Mouse (Mus musculus) small intestine, adult 10 weeks (tissue): ENCODE results near the gene Rnasek. TPM values are rescaled to one million over a fixed set of nuclear protein-coding genes. Genes with fewer than 3 reads are reported as not detected.

ENCODE experiments used
- polyA plus RNA-seq: library from polyadenylated mRNA; stranded (reverse); fragments of 350-450 nt; fragmentation: Illumina TruSeq; extraction: RNeasy Lipid Tissue Mini Kit (QIAGEN cat#74804); gene quantifications from one replicate; pipeline ENCODE4 v1.2.3, GENCODE M21; 2014; ENCODE audit warnings: low replicate concordance

Rnasek gene
- 24.1 TPM for polyA plus RNA-seq

GRCm38 (mm10) chr11:70239541-70240279, at the start of gene Rnasek, which contains the start of gene Gm21988:
TSS of gene Rnasek (minus strand) at chr11:70239842.
TSS of gene Gm21988 (minus strand) at chr11:70239830.

GRCm38 (mm10) chr11:70254931-70255531, 15.4 kb upstream of the Rnasek start, which contains the start of gene Alox12:
TSS of gene Alox12 (minus strand) at chr11:70255353.

GRCm38 (mm10) chr11:70237457-70238167, 2.0 kb downstream of the Rnasek start, which contains the start of gene 0610010K14Rik:
TSS of gene 0610010K14Rik (minus strand) at chr11:70237914.

GRCm38 (mm10) chr11:70229260-70230010, 10.2 kb downstream of the Rnasek start, which contains the start of gene Bcl6b:
TSS of gene Bcl6b (minus strand) at chr11:70229798.

GRCm38 (mm10) chr11:70220731-70221602, 18.7 kb downstream of the Rnasek start, which contains the start of gene Slc16a13:
TSS of gene Slc16a13 (minus strand) at chr11:70221064.

GRCm38 (mm10) chr11:70212423-70212822, 27.2 kb downstream of the Rnasek start, which contains the start of gene Slc16a11:
TSS of gene Slc16a11 (plus strand) at chr11:70212752.

Other genes starting within 250 kb of the Rnasek start
- gene Gabarap, start 248.7 kb downstream of the Rnasek start, polyA plus RNA-seq: 558 TPM
- 14.8 TPM for gene Phf23, start 244.1 kb downstream of the Rnasek start, polyA plus RNA-seq
- gene Dvl2, start 239.2 kb downstream of the Rnasek start, polyA plus RNA-seq: not detected
- gene Acadvl, start 224.4 kb downstream of the Rnasek start, polyA plus RNA-seq: 4.8 TPM
- gene Dlg4, start 222.9 kb downstream of the Rnasek start, polyA plus RNA-seq: 0.30 TPM
- gene Asgr1, start 185.8 kb downstream of the Rnasek start, polyA plus RNA-seq: not detected
- gene Asgr2, start 147.2 kb downstream of the Rnasek start, polyA plus RNA-seq: not detected
- 5.1 TPM for gene Mgl2, start 109.5 kb downstream of the Rnasek start, polyA plus RNA-seq
- not detected for gene Clec10a, start 83.6 kb downstream of the Rnasek start, polyA plus RNA-seq
- gene Slc16a11, start 27.1 kb downstream of the Rnasek start, polyA plus RNA-seq: not detected
- gene Slc16a13, start 18.8 kb downstream of the Rnasek start, polyA plus RNA-seq: 2.9 TPM
- 1.4 TPM for gene Bcl6b, start 10.0 kb downstream of the Rnasek start, polyA plus RNA-seq
- 4.3 TPM for gene 0610010K14Rik, start 1.9 kb downstream of the Rnasek start, polyA plus RNA-seq
- gene Gm21988, start within 50 bp of the Rnasek start, polyA plus RNA-seq: 0.59 TPM
- gene Alox12, start 15.5 kb upstream of the Rnasek start, polyA plus RNA-seq: 0.74 TPM
- not detected for gene Alox12e, start 82.8 kb upstream of the Rnasek start, polyA plus RNA-seq
- gene Alox15, start 112.2 kb upstream of the Rnasek start, polyA plus RNA-seq: 1.5 TPM
- gene Pelp1, start 170.2 kb upstream of the Rnasek start, polyA plus RNA-seq: 4.5 TPM
- gene Arrb2, start 192.8 kb upstream of the Rnasek start, polyA plus RNA-seq: 0.41 TPM
- 5.4 TPM for gene Med11, start 212.1 kb upstream of the Rnasek start, polyA plus RNA-seq
- 0.78 TPM for gene Zmynd15, start 219.6 kb upstream of the Rnasek start, polyA plus RNA-seq
- gene Cxcl16, start 220.1 kb upstream of the Rnasek start, polyA plus RNA-seq: 16.5 TPM